Mouse (Mus musculus) embryonic fibroblast, embryonic 13.5 days (primary cell): ENCODE data around the gene Rhoc.

Experiments used
- CTCF ChIP-seq: IDR thresholded peaks from 2 replicates; pipeline ENCODE4 v1.5.1; 2011; ENCODE audit warnings: mild to moderate bottlenecking, control low read depth, low read length, moderate library complexity, borderline replicate concordance; ENCODE audit not compliant: insufficient read depth
- POLR2A ChIP-seq: IDR thresholded peaks from 2 replicates; pipeline ENCODE4 v1.6.1; 2011; ENCODE audit warnings: low read depth, mild to moderate bottlenecking, control low read depth, low read length, moderate library complexity

DNA sequence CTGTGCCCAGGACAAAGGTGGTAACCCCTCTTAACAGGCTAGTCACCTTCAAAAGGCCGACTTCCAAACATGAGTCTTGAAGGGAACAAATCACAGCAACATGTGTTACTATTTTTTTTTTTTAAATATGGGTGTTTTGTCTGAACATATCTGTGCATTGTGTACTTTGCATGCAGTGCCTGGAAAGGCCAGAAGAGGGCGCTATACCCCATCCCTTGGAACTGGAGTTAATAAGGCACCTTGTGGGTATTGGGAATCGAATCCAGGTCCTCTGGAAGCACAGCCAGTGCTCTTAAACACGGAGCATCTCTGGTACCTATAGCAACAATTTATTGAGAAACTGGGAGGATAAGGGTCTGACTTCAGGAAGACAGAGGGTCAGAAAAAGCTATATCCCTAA lies 23.2 kb upstream of the Rhoc start:
- no peak for TF ChIP-seq CTCF
- no peak for TF ChIP-seq POLR2A
